Comparison of ENCODE assay signal across 8 mouse cellular contexts in the genomic region with DNA sequence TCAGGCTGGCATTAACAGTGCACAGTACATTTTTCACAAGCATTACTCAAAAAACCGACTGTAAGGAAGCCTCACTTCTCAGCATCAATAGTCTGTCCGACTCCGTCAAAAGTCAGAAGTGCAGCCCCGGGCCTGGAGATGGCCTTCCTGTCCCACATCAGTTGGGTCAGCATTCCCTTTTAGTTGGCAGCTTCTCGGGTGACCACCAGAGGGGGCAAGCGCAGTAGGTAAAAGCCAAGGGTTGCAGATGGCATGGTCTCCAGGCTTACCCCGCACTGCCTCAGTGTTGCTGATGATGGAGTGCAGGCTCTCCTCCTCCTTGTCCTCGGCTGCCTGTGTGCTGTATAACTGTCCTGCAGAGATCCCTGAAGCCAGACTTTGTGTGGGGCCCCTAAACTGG. TPM values are rescaled to one million over a fixed set of nuclear protein-coding genes. Genes with fewer than 3 reads are reported as not detected.
A peak's percentile ranks its signal among the peaks of the same experiment; 100 is the strongest.
DNase-seq lines count a peak whose midpoint lies in the region; ATAC-seq and TF ChIP-seq lines count a peak whose summit lies in the region.

No protein-coding gene starts in this region.

- no peaks in the 10 kb centered on the region for H3K27me3 ChIP-seq in midbrain, embryonic 11.5 days (ENCODE audit: control insufficient read depth, insufficient read depth, low read length)
- no peaks in the 10 kb centered on the region for H3K27me3 ChIP-seq in midbrain, embryonic 15.5 days (replicated peaks)
- H3K27me3 ChIP-seq in hindbrain, postnatal 0 days (ENCODE audit: insufficient read depth, low read length), result no peaks in the 10 kb centered on the region

- peak; percentile 79 for TF ChIP-seq CTCF in hindbrain, postnatal 0 days (IDR thresholded peaks at IDR 0.05; ENCODE audit: low read depth)
- TF ChIP-seq CTCF in olfactory bulb, adult 2 months (IDR thresholded peaks at IDR 0.05; ENCODE audit: insufficient read depth, low read depth, low read length), result peak; percentile 56

- no peaks in the 10 kb centered on the region for H3K9me3 ChIP-seq in midbrain, embryonic 11.5 days (ENCODE audit: control insufficient read depth, low read length)
- no peaks in the 10 kb centered on the region for H3K9me3 ChIP-seq in midbrain, embryonic 15.5 days
- H3K9me3 ChIP-seq in hindbrain, postnatal 0 days (ENCODE audit: low read length), result no peaks in the 10 kb centered on the region

- H3K4me2 ChIP-seq in midbrain, embryonic 11.5 days, result no peak overlapping the region
- no peak overlapping the region for H3K4me2 ChIP-seq in midbrain, embryonic 15.5 days
- no peak overlapping the region for H3K4me2 ChIP-seq in hindbrain, postnatal 0 days (ENCODE audit: low read depth, low read length)

- H3K4me1 ChIP-seq in midbrain, embryonic 11.5 days (ENCODE audit: control insufficient read depth, insufficient read depth, low read length), result no peaks in the 10 kb centered on the region
- no peaks in the 10 kb centered on the region for H3K4me1 ChIP-seq in midbrain, embryonic 15.5 days
- H3K4me1 ChIP-seq in hindbrain, postnatal 0 days (ENCODE audit: insufficient read depth, low read length), result no peaks in the 10 kb centered on the region
- 0 out of 2 replicates have a peak, but pooled peaks cover 4% of the 10 kb centered on the region for H3K4me1 ChIP-seq in olfactory bulb, adult 2 months (ENCODE audit: control insufficient read depth, insufficient read depth, low read length)

- TF ChIP-seq POLR2A in olfactory bulb, adult 2 months (IDR thresholded peaks at IDR 0.05; ENCODE audit: insufficient read depth, low read depth, low read length), result no peak

- no peak overlapping the region for H3K4me3 ChIP-seq in midbrain, embryonic 11.5 days (ENCODE audit: low read depth, low read length)
- H3K4me3 ChIP-seq in midbrain, embryonic 15.5 days, result no peak overlapping the region
- H3K4me3 ChIP-seq in hindbrain, postnatal 0 days (ENCODE audit: low read length), result no peak overlapping the region
- no peak overlapping the region for H3K4me3 ChIP-seq in olfactory bulb, adult 2 months (ENCODE audit: insufficient read depth, low read depth, low read length)

- no peak overlapping the region for H3K9ac ChIP-seq in midbrain, embryonic 11.5 days (ENCODE audit: low read length)
- H3K9ac ChIP-seq in midbrain, embryonic 15.5 days, result no peak overlapping the region
- H3K9ac ChIP-seq in hindbrain, postnatal 0 days (replicated peaks; ENCODE audit: low read length), result no peak overlapping the region

- H3K36me3 ChIP-seq in midbrain, embryonic 11.5 days (ENCODE audit: control insufficient read depth, insufficient read depth, low read length), result peaks cover 13% of the 10 kb centered on the region; the same call in 1 of the 2 replicates
- H3K36me3 ChIP-seq in midbrain, embryonic 15.5 days (replicated peaks), result peaks cover 34% of the 10 kb centered on the region
- H3K36me3 ChIP-seq in hindbrain, postnatal 0 days (ENCODE audit: insufficient read depth, low read length), result peaks cover 36% of the 10 kb centered on the region

- WGBS in midbrain, embryonic 11.5 days, result 66% methylated on average over 8 of the region's 8 CpGs
- WGBS in midbrain, embryonic 15.5 days, result 65% methylated on average over 8 of the region's 8 CpGs
- WGBS in hindbrain, postnatal 0 days, result 57% methylated on average over 8 of the region's 8 CpGs
- 38% methylated on average over 8 of the region's 8 CpGs for WGBS in olfactory bulb, adult 2 months

- ATAC-seq in midbrain, embryonic 11.5 days (ENCODE audit: low FRiP score), result 0 out of 2 replicates have a peak, but pooled peaks have one; percentile 16
- no peak for ATAC-seq in midbrain, embryonic 15.5 days (replicated peaks)
- ATAC-seq in hindbrain, postnatal 0 days, result peak; percentile 62

- H3K27ac ChIP-seq in midbrain, embryonic 11.5 days (ENCODE audit: low read depth, low read length), result no peak overlapping the region
- H3K27ac ChIP-seq in midbrain, embryonic 15.5 days, result no peak overlapping the region
- no peak overlapping the region for H3K27ac ChIP-seq in hindbrain, postnatal 0 days
- no peak overlapping the region for H3K27ac ChIP-seq in olfactory bulb, adult 2 months (ENCODE audit: insufficient read depth, low read depth, low read length)

- peak; percentile 84 for DNase-seq in midbrain, embryonic 11.5 days (ENCODE audit: low spot score, missing footprints)
- peak; percentile 49 for DNase-seq in R1 (ENCODE audit: low read depth, low spot score)
- peak; percentile 41 for DNase-seq in embryo, embryonic 9.5 days (ENCODE audit: extremely low spot score)
- DNase-seq in hindbrain, postnatal 0 days (ENCODE audit: low spot score), result peak; percentile 59
- peak; percentile 63 for DNase-seq in liver
- DNase-seq in urinary bladder, postnatal 36 days (ENCODE audit: low spot score in 2 of 2), result peak; percentile 40 to 45

RNA-seq across cellular contexts. Expression of a gene that starts 9.0 kb away (rescaled TPM):
- polyA plus RNA-seq in midbrain, embryonic 11.5 days (2014; fragmentation: Nextera tagmentation; extraction: Ambion mirVana), result 74.5 and 77.0 TPM in 2 replicates
- 49.1 and 54.3 TPM in 2 replicates for polyA plus RNA-seq in midbrain, embryonic 15.5 days (2015; fragmentation: Nextera tagmentation; extraction: Ambion mirVana)
- total RNA-seq in hindbrain, postnatal 0 days (2014; rRNA removed), result 41.2 and 42.6 TPM in 2 replicates
- polyA plus RNA-seq in hindbrain, postnatal 0 days (2015; fragmentation: Nextera tagmentation; extraction: Ambion mirVana), result 51.2 and 52.1 TPM in 2 replicates
- not detected in 2 replicates for polyA plus RNA-seq in olfactory bulb, adult 2 months (2012; ENCODE audit: insufficient read depth, insufficient read length, low replicate concordance, missing spikeins)

RNA-seq across cellular contexts. Expression of a gene that starts 31.8 kb away (rescaled TPM):
- polyA plus RNA-seq in midbrain, embryonic 11.5 days (2014; fragmentation: Nextera tagmentation; extraction: Ambion mirVana), result 4.6 and 5.8 TPM in 2 replicates
- polyA plus RNA-seq in midbrain, embryonic 15.5 days (2015; fragmentation: Nextera tagmentation; extraction: Ambion mirVana), result 6.9 and 8.6 TPM in 2 replicates
- total RNA-seq in hindbrain, postnatal 0 days (2014; rRNA removed), result 0.31 TPM in 1 of 2 replicates, not detected in the other
- polyA plus RNA-seq in hindbrain, postnatal 0 days (2015; fragmentation: Nextera tagmentation; extraction: Ambion mirVana), result 2.0 and 2.3 TPM in 2 replicates
- not detected in 2 replicates for polyA plus RNA-seq in olfactory bulb, adult 2 months (2012; ENCODE audit: insufficient read depth, insufficient read length, low replicate concordance, missing spikeins)
